Mouse (Mus musculus) stomach, embryonic 15.5 days (tissue): ENCODE data around the gene Cyp2e1. TPM values are rescaled to one million over a fixed set of nuclear protein-coding genes. Genes with fewer than 3 reads are reported as not detected.
"Not testable (repeated sequence)": the region's sequence is repeated elsewhere in the genome, so short reads cannot be mapped to it uniquely, and the experiment has no call there.

Experiments
- ATAC-seq: fragments of 200-750 bp; cut with Nextera tagmentation; 2 replicates; pipeline ENCODE4 v1.8.0; 2017; ENCODE audit warnings: low read depth, moderate number of reproducible peaks, moderate TSS enrichment; ENCODE audit not compliant: insufficient read depth, low FRiP score
- H3K27ac ChIP-seq: fragments of 300-500 bp; sonication (generic); 2 replicates; pipeline ENCODE4 v1.5.1; 2015; ENCODE audit warnings: mild to moderate bottlenecking, inconsistent platforms
- H3K27me3 ChIP-seq: fragments of 300-500 bp; sonication (generic); replicated peaks from 2 replicates; pipeline ENCODE4 v1.6.1; 2015; ENCODE audit warnings: inconsistent platforms
- H3K36me3 ChIP-seq: fragments of 300-500 bp; sonication (generic); 2 replicates; pipeline ENCODE4 v1.6.1; 2015; ENCODE audit warnings: inconsistent platforms
- H3K4me1 ChIP-seq: fragments of 300-500 bp; sonication (generic); 2 replicates; pipeline ENCODE4 v1.6.1; 2015; ENCODE audit warnings: inconsistent platforms
- H3K4me2 ChIP-seq: fragments of 300-500 bp; sonication (generic); 2 replicates; pipeline ENCODE4 v1.6.1; 2015; ENCODE audit warnings: mild to moderate bottlenecking, inconsistent platforms
- H3K4me3 ChIP-seq: fragments of 300-500 bp; sonication (generic); replicated peaks from 2 replicates; pipeline ENCODE4 v1.5.1; 2015; ENCODE audit warnings: inconsistent platforms
- H3K9ac ChIP-seq: fragments of 300-500 bp; sonication (generic); 2 replicates; pipeline ENCODE4 v1.6.1; 2015; ENCODE audit warnings: inconsistent platforms
- H3K9me3 ChIP-seq: fragments of 300-500 bp; sonication (generic); 2 replicates; pipeline ENCODE4 v1.6.1; 2016; ENCODE audit warnings: inconsistent platforms
- WGBS: fragments of 180-500 bp; shearing (Covaris S2); methylation state at CpG from one replicate; pipeline ENCODE4 v1.1.7; 2015; 5-methylcytosine and 5-hydroxymethylcytosine counted together
- polyA plus RNA-seq: library from polyadenylated mRNA; unstranded; fragments of >200 nt; fragmentation: Nextera tagmentation; extraction: Ambion mirVana; gene quantifications from 2 replicates; pipeline ENCODE4 v1.2.1, GENCODE M21; 2015

Cyp2e1 gene
- 0.18 TPM in 1 of 2 replicates, not detected in the other for polyA plus RNA-seq

- Histone ChIP-seq H3K4me2 (no peak within 1 kb of the TSS), H3K4me1 (no peaks in the 10 kb centered on the region), H3K27me3 (no peaks in the 10 kb centered on the region), H3K4me3 (no peak within 1 kb of the TSS), H3K36me3 (no peaks in the 10 kb centered on the region), H3K9me3 (no peaks in the 10 kb centered on the region), H3K9ac (no peak within 1 kb of the TSS), H3K27ac (no peak within 1 kb of the TSS)
- no peak for ATAC-seq
- WGBS: 83% methylated on average over 7 of the region's 7 CpGs
Observed at GRCm38 (mm10) chr7:140763447-140764020, at the start of gene Cyp2e1. Gene Cyp2e1, plus strand, starts transcription at chr7:140763739.

- no peaks in the 10 kb centered on the region for H3K27me3 ChIP-seq
- no peak overlapping the region for H3K9ac ChIP-seq
- no peak overlapping the region for H3K4me2 ChIP-seq
- no peak overlapping the region for H3K27ac ChIP-seq
- no peaks in the 10 kb centered on the region for H3K36me3 ChIP-seq
- H3K4me3 ChIP-seq: no peak overlapping the region
- H3K9me3 ChIP-seq: no peaks in the 10 kb centered on the region
- WGBS: 78% methylated on average over 7 of the region's 7 CpGs
- ATAC-seq: no peak
- no peaks in the 10 kb centered on the region for H3K4me1 ChIP-seq
Observed at GRCm38 (mm10) chr7:140717155-140718055, 46.1 kb upstream of the Cyp2e1 start.

- Histone ChIP-seq H3K36me3 (no peaks in the 10 kb centered on the region), H3K9me3 (no peaks in the 10 kb centered on the region), H3K27me3 (no peaks in the 10 kb centered on the region), H3K4me1 (no peaks in the 10 kb centered on the region), H3K4me2 (no peak overlapping the region), H3K27ac (no peak overlapping the region), H3K4me3 (no peak overlapping the region), H3K9ac (no peak overlapping the region)
- ATAC-seq: no peak
- 60% methylated on average over 6 of the region's 6 CpGs for WGBS
Observed at GRCm38 (mm10) chr7:140721095-140721494, 42.4 kb upstream of the Cyp2e1 start.

- H3K27me3 ChIP-seq: no peaks in the 10 kb centered on the region
- no peaks in the 10 kb centered on the region for H3K9me3 ChIP-seq
- no peaks in the 10 kb centered on the region for H3K4me1 ChIP-seq
- H3K9ac ChIP-seq: no peak overlapping the region
- no peak overlapping the region for H3K4me2 ChIP-seq
- H3K36me3 ChIP-seq: no peaks in the 10 kb centered on the region
- no peak overlapping the region for H3K27ac ChIP-seq
- no peak overlapping the region for H3K4me3 ChIP-seq
- ATAC-seq: no peak
Observed at GRCm38 (mm10) chr7:140725558-140725957, 38.0 kb upstream of the Cyp2e1 start.

- Histone ChIP-seq H3K9me3 (no peaks in the 10 kb centered on the region), H3K4me1 (no peaks in the 10 kb centered on the region), H3K36me3 (no peaks in the 10 kb centered on the region), H3K27me3 (no peaks in the 10 kb centered on the region), H3K27ac (no peak overlapping the region), H3K9ac (no peak overlapping the region), H3K4me3 (no peak overlapping the region), H3K4me2 (no peak overlapping the region)
- WGBS: 62% methylated on average over 2 of the region's 2 CpGs
- ATAC-seq: no peak
Observed at GRCm38 (mm10) chr7:140733162-140733561, 30.4 kb upstream of the Cyp2e1 start.

GRCm38 (mm10) chr7:140747402-140747801 is 16.1 kb upstream of the Cyp2e1 start:
- H3K27ac ChIP-seq: no peak overlapping the region
- no peak overlapping the region for H3K4me3 ChIP-seq
- H3K27me3 ChIP-seq: no peaks in the 10 kb centered on the region
- H3K36me3 ChIP-seq: no peaks in the 10 kb centered on the region
- H3K9me3 ChIP-seq: no peaks in the 10 kb centered on the region
- 78% methylated on average over 3 of the region's 3 CpGs for WGBS
- H3K9ac ChIP-seq: no peak overlapping the region
- H3K4me1 ChIP-seq: no peaks in the 10 kb centered on the region
- ATAC-seq: no peak
- H3K4me2 ChIP-seq: no peak overlapping the region

GRCm38 (mm10) chr7:140748116-140748826 is 15.3 kb upstream of the Cyp2e1 start:
- H3K9ac ChIP-seq: no peak overlapping the region
- no peaks in the 10 kb centered on the region for H3K36me3 ChIP-seq
- H3K4me2 ChIP-seq: no peak overlapping the region
- no peaks in the 10 kb centered on the region for H3K9me3 ChIP-seq
- ATAC-seq: no peak
- 74% methylated on average over 6 of the region's 6 CpGs for WGBS
- no peaks in the 10 kb centered on the region for H3K27me3 ChIP-seq
- H3K4me3 ChIP-seq: no peak overlapping the region
- H3K4me1 ChIP-seq: no peaks in the 10 kb centered on the region
- no peak overlapping the region for H3K27ac ChIP-seq

GRCm38 (mm10) chr7:140748827-140749160 is 14.7 kb upstream of the Cyp2e1 start:
- H3K27me3 ChIP-seq: no peaks in the 10 kb centered on the region
- H3K4me2 ChIP-seq: no peak overlapping the region
- no peaks in the 10 kb centered on the region for H3K36me3 ChIP-seq
- no peaks in the 10 kb centered on the region for H3K4me1 ChIP-seq
- H3K9me3 ChIP-seq: no peaks in the 10 kb centered on the region
- H3K9ac ChIP-seq: no peak overlapping the region
- H3K4me3 ChIP-seq: no peak overlapping the region
- 70% methylated on average over 3 of the region's 3 CpGs for WGBS
- H3K27ac ChIP-seq: no peak overlapping the region
- no peak for ATAC-seq

- no peak overlapping the region for H3K4me3 ChIP-seq
- H3K9me3 ChIP-seq: no peaks in the 10 kb centered on the region
- H3K4me1 ChIP-seq: no peaks in the 10 kb centered on the region
- H3K36me3 ChIP-seq: no peaks in the 10 kb centered on the region
- H3K27me3 ChIP-seq: no peaks in the 10 kb centered on the region
- H3K9ac ChIP-seq: no peak overlapping the region
- ATAC-seq: no peak
- H3K27ac ChIP-seq: no peak overlapping the region
- H3K4me2 ChIP-seq: no peak overlapping the region
Observed at GRCm38 (mm10) chr7:140754556-140754955, 9.0 kb upstream of the Cyp2e1 start.

GRCm38 (mm10) chr7:140756151-140756854 is 7.2 kb upstream of the Cyp2e1 start:
- 62% methylated on average over 4 of the region's 4 CpGs for WGBS
- ATAC-seq: no peak
- H3K4me1 ChIP-seq: no peaks in the 10 kb centered on the region

GRCm38 (mm10) chr7:140760647-140761046 is 2.9 kb upstream of the Cyp2e1 start:
- H3K9me3 ChIP-seq: no peaks in the 10 kb centered on the region
- H3K4me1 ChIP-seq: no peaks in the 10 kb centered on the region
- no peak overlapping the region for H3K4me2 ChIP-seq
- H3K9ac ChIP-seq: no peak overlapping the region
- H3K27me3 ChIP-seq: no peaks in the 10 kb centered on the region
- no peak overlapping the region for H3K27ac ChIP-seq
- no peak overlapping the region for H3K4me3 ChIP-seq
- no peak for ATAC-seq
- no peaks in the 10 kb centered on the region for H3K36me3 ChIP-seq

More at GRCm38 (mm10) chr7:140756151-140756854, 7.2 kb upstream of the Cyp2e1 start:
- Histone ChIP-seq H3K9ac (no peak overlapping the region), H3K4me3 (no peak overlapping the region), H3K9me3 (no peaks in the 10 kb centered on the region), H3K4me2 (no peak overlapping the region), H3K27ac (no peak overlapping the region), H3K36me3 (no peaks in the 10 kb centered on the region), H3K27me3 (no peaks in the 10 kb centered on the region)

GRCm38 (mm10) chr7:140765391-140765790 is 1.9 kb downstream of the Cyp2e1 start:
- H3K9ac ChIP-seq, H3K4me1 ChIP-seq, ATAC-seq, H3K4me2 ChIP-seq, H3K27me3 ChIP-seq, H3K27ac ChIP-seq, H3K9me3 ChIP-seq, H3K36me3 ChIP-seq, H3K4me3 ChIP-seq: not testable (repeated sequence)
- 67% methylated on average over 1 of the region's 1 CpGs for WGBS
